Mouse (Mus musculus) hindbrain, postnatal 0 days (tissue): ENCODE results near the gene Tmc5. TPM values are rescaled to one million over a fixed set of nuclear protein-coding genes. Genes with fewer than 3 reads are reported as not detected.

Source experiments
- ATAC-seq: fragments of 200-750 bp; cut with Nextera tagmentation; 2 replicates; pipeline ENCODE4 v1.8.0; 2017; ENCODE audit warnings: mild to moderate bottlenecking, moderate TSS enrichment, moderate library complexity
- DNase-seq: peaks from one replicate; pipeline ENCODE4 v3.0.0-alpha.2; 2015; ENCODE audit warnings: low spot score
- H3K27ac ChIP-seq: fragments of 300-500 bp; sonication (generic); 2 replicates; pipeline ENCODE4 v1.5.1; 2014; ENCODE audit warnings: mild to moderate bottlenecking
- H3K27me3 ChIP-seq: fragments of 300-500 bp; sonication (generic); 2 replicates; pipeline ENCODE4 v1.6.1; 2014; ENCODE audit warnings: low read length, mixed read lengths; ENCODE audit not compliant: insufficient read depth
- H3K36me3 ChIP-seq: fragments of 300-500 bp; sonication (generic); 2 replicates; pipeline ENCODE4 v1.6.1; 2014; ENCODE audit warnings: low read length, mixed read lengths; ENCODE audit not compliant: insufficient read depth
- H3K4me1 ChIP-seq: fragments of 300-500 bp; sonication (generic); 2 replicates; pipeline ENCODE4 v1.6.1; 2014; ENCODE audit warnings: antibody characterized with exemption, low read length, mixed read lengths; ENCODE audit not compliant: insufficient read depth
- H3K4me2 ChIP-seq: fragments of 300-500 bp; sonication (generic); 2 replicates; pipeline ENCODE4 v1.6.1; 2014; ENCODE audit warnings: low read depth, mild to moderate bottlenecking, low read length, moderate library complexity, mixed read lengths
- H3K4me3 ChIP-seq: fragments of 300-500 bp; sonication (generic); 2 replicates; pipeline ENCODE4 v1.5.1; 2014; ENCODE audit warnings: low read length
- H3K9ac ChIP-seq: fragments of 300-500 bp; sonication (generic); replicated peaks from 2 replicates; pipeline ENCODE4 v1.6.1; 2014; ENCODE audit warnings: mild to moderate bottlenecking, low read length, moderate library complexity, mixed read lengths
- H3K9me3 ChIP-seq: fragments of 300-500 bp; sonication (generic); 2 replicates; pipeline ENCODE4 v1.6.1; 2016; ENCODE audit warnings: low read length, mixed read lengths
- CTCF ChIP-seq: IDR thresholded peaks from 2 replicates; pipeline ENCODE4 v1.5.1; 2016; ENCODE audit warnings: antibody characterized with exemption, control low read depth, low read depth
- WGBS: fragments of 180-500 bp; shearing (Covaris S2); extraction: QIAGEN DNeasy Blood & Tissue Kit; methylation state at CpG from one replicate; pipeline ENCODE4 v1.1.7; 2014; 5-methylcytosine and 5-hydroxymethylcytosine counted together
- polyA plus RNA-seq: library from polyadenylated mRNA; unstranded; fragments of >200 nt; fragmentation: Nextera tagmentation; extraction: Ambion mirVana; gene quantifications from 2 replicates; pipeline ENCODE4 v1.2.1, GENCODE M21; 2015
- total RNA-seq: library from RNA; depleted of rRNA; stranded (reverse); fragments of >200 nt; gene quantifications from 2 replicates; pipeline ENCODE4 v1.2.3, GENCODE M21; 2014

The Tmc5 gene
- total and polyA plus RNA-seq, 2 experiments from 2014 or later, result 0.24 to 0.73 TPM

- Histone ChIP-seq H3K27ac (no peak overlapping the region), H3K9ac (no peak overlapping the region), H3K4me2 (no peak overlapping the region), H3K36me3 (no peaks in the 10 kb centered on the region), H3K27me3 (no peaks in the 10 kb centered on the region), H3K9me3 (no peaks in the 10 kb centered on the region), H3K4me1 (no peaks in the 10 kb centered on the region), H3K4me3 (no peak overlapping the region)
- DNase-seq (no peak), ATAC-seq (no peak)
- no peak for TF ChIP-seq CTCF
- 83% methylated on average over 5 of the region's 5 CpGs for WGBS
These were observed 21.0 kb downstream of the Tmc5 start for GRCm38 (mm10) chr7:118618104-118618503.

- Histone ChIP-seq H3K27me3 (no peaks in the 10 kb centered on the region), H3K27ac (no peak overlapping the region), H3K4me2 (no peak overlapping the region), H3K4me3 (no peak overlapping the region), H3K9ac (no peak overlapping the region), H3K4me1 (no peaks in the 10 kb centered on the region), H3K9me3 (no peaks in the 10 kb centered on the region), H3K36me3 (no peaks in the 10 kb centered on the region)
- no peak for TF ChIP-seq CTCF
- ATAC-seq (no peak), DNase-seq (no peak)
- WGBS, result 93% methylated on average over 7 of the region's 7 CpGs
These were observed 23.3 kb downstream of the Tmc5 start for GRCm38 (mm10) chr7:118620243-118620906.

- Histone ChIP-seq H3K9ac (no peak overlapping the region), H3K27me3 (no peaks in the 10 kb centered on the region), H3K4me1 (no peaks in the 10 kb centered on the region), H3K4me3 (no peak overlapping the region), H3K9me3 (no peaks in the 10 kb centered on the region), H3K4me2 (no peak overlapping the region), H3K27ac (no peak overlapping the region), H3K36me3 (no peaks in the 10 kb centered on the region)
- 79% methylated on average over 6 of the region's 6 CpGs for WGBS
- TF ChIP-seq CTCF, result no peak
- DNase-seq (no peak), ATAC-seq (no peak)
These were observed 24.0 kb downstream of the Tmc5 start for GRCm38 (mm10) chr7:118621094-118621493.

- H3K4me1 ChIP-seq, result no peaks in the 10 kb centered on the region
- DNase-seq, result no peak
- no peak for ATAC-seq
- no peaks in the 10 kb centered on the region for H3K9me3 ChIP-seq
- 83% methylated on average over 13 of the region's 13 CpGs for WGBS
- no peak overlapping the region for H3K4me2 ChIP-seq
- H3K9ac ChIP-seq, result no peak overlapping the region
- H3K36me3 ChIP-seq, result no peaks in the 10 kb centered on the region
- no peaks in the 10 kb centered on the region for H3K27me3 ChIP-seq
- TF ChIP-seq CTCF, result no peak
- no peak overlapping the region for H3K27ac ChIP-seq
- no peak overlapping the region for H3K4me3 ChIP-seq
These were observed 30.6 kb downstream of the Tmc5 start for GRCm38 (mm10) chr7:118627550-118628298.

GRCm38 (mm10) chr7:118633094-118633493 is 36.0 kb downstream of the Tmc5 start:
- no peak for ATAC-seq
- no peak for DNase-seq
- 91% methylated on average over 9 of the region's 9 CpGs for WGBS
- TF ChIP-seq CTCF, result no peak
- Histone ChIP-seq H3K9ac (no peak overlapping the region), H3K36me3 (no peaks in the 10 kb centered on the region), H3K4me3 (no peak overlapping the region), H3K27ac (no peak overlapping the region), H3K4me2 (no peak overlapping the region), H3K27me3 (no peaks in the 10 kb centered on the region), H3K4me1 (no peaks in the 10 kb centered on the region), H3K9me3 (no peaks in the 10 kb centered on the region)

- no peak overlapping the region for H3K9ac ChIP-seq
- 79% methylated on average over 7 of the region's 7 CpGs for WGBS
- no peaks in the 10 kb centered on the region for H3K27me3 ChIP-seq
- H3K4me1 ChIP-seq, result no peaks in the 10 kb centered on the region
- H3K9me3 ChIP-seq, result no peaks in the 10 kb centered on the region
- no peak overlapping the region for H3K27ac ChIP-seq
- no peak for DNase-seq
- H3K4me3 ChIP-seq, result no peak overlapping the region
- H3K4me2 ChIP-seq, result no peak overlapping the region
- ATAC-seq, result no peak
- no peak for TF ChIP-seq CTCF
- H3K36me3 ChIP-seq, result no peaks in the 10 kb centered on the region
These were observed 36.9 kb downstream of the Tmc5 start for GRCm38 (mm10) chr7:118633951-118634350.

GRCm38 (mm10) chr7:118637466-118637865 is 40.4 kb downstream of the Tmc5 start:
- no peak for DNase-seq
- H3K27me3 ChIP-seq, result no peaks in the 10 kb centered on the region
- no peak for TF ChIP-seq CTCF
- no peak overlapping the region for H3K4me2 ChIP-seq
- H3K36me3 ChIP-seq, result no peaks in the 10 kb centered on the region
- ATAC-seq, result no peak
- H3K9me3 ChIP-seq, result no peaks in the 10 kb centered on the region
- no peaks in the 10 kb centered on the region for H3K4me1 ChIP-seq
- no peak overlapping the region for H3K4me3 ChIP-seq
- WGBS, result 74% methylated on average over 4 of the region's 4 CpGs
- H3K9ac ChIP-seq, result no peak overlapping the region
- H3K27ac ChIP-seq, result no peak overlapping the region
